Mouse (Mus musculus) G1E (cell line): ENCODE results near the gene Gm49358. TPM values are rescaled to one million over a fixed set of nuclear protein-coding genes. Genes with fewer than 3 reads are reported as not detected.

ENCODE experiments used
- ATAC-seq: 2 replicates; pipeline ENCODE4 v1.8.0; 2016; ENCODE audit warnings: mild to moderate bottlenecking; ENCODE audit not compliant: insufficient number of reproducible peaks, poor library complexity, low FRiP score, severe bottlenecking; ENCODE audit errors: extremely low read depth
- DNase-seq: peaks from one replicate; pipeline ENCODE4 v3.0.0; 2012; ENCODE audit warnings: low spot score
- H3K27me3 ChIP-seq: 2 replicates; pipeline ENCODE4 v1.6.1; 2012; ENCODE audit warnings: mild to moderate bottlenecking, low read length, inconsistent platforms; ENCODE audit not compliant: insufficient read depth
- H3K36me3 ChIP-seq: replicated peaks from 2 replicates; pipeline ENCODE3; 2012; ENCODE audit warnings: mild to moderate bottlenecking, inconsistent platforms
- H3K4me1 ChIP-seq: 2 replicates; pipeline ENCODE4 v1.6.1; 2012; ENCODE audit warnings: low read depth, low read length, inconsistent platforms, mixed read lengths; ENCODE audit not compliant: insufficient read depth
- H3K4me3 ChIP-seq: 2 replicates; pipeline ENCODE4 v1.5.1; 2012; ENCODE audit warnings: low read depth, mild to moderate bottlenecking, inconsistent platforms, low read length, moderate library complexity, mixed read lengths
- H3K9me3 ChIP-seq: replicated peaks from 2 replicates; pipeline ENCODE4 v1.6.1; 2012; ENCODE audit warnings: inconsistent platforms
- CTCF ChIP-seq: IDR thresholded peaks from 2 replicates; pipeline ENCODE4 v1.5.1; 2012; ENCODE audit warnings: low read depth, low read length, inconsistent platforms, mixed read lengths
- GATA1 ChIP-seq: IDR thresholded peaks from 2 replicates; pipeline ENCODE4 v1.6.1; 2012; ENCODE audit warnings: borderline replicate concordance, low read length, inconsistent platforms, mixed read lengths
- GATA2 ChIP-seq: IDR thresholded peaks from 2 replicates; pipeline ENCODE4 v1.6.1; 2012; ENCODE audit warnings: low read depth, low read length, inconsistent platforms, borderline replicate concordance
- POLR2AphosphoS5 ChIP-seq: IDR thresholded peaks from 2 replicates; pipeline ENCODE4 v1.6.1; 2012; ENCODE audit warnings: low read depth, low read length, inconsistent platforms; ENCODE audit not compliant: insufficient replicate concordance
- TAL1 ChIP-seq: conservative IDR thresholded peaks from 2 replicates; pipeline ENCODE4 v1.6.1; 2012; ENCODE audit warnings: low read depth, low read length, inconsistent platforms, mixed read lengths
- polyA plus RNA-seq: library from polyadenylated mRNA; stranded (reverse); fragments of >175 nt; gene quantifications from 2 replicates; pipeline ENCODE4 v1.2.3, GENCODE M21; 2012
- total RNA-seq, 2 experiments: library from RNA; stranded (forward) in 1 of 2; stranded (reverse) in 1 of 2; fragments of 200-1000 nt in 1 of 2; fragments of >200 nt in 1 of 2; fragmentation: Nextera tagmentation in 1 of 2; gene quantifications; 2 replicates each; pipeline ENCODE4 v1.2.3; 2014 to 2017

The Gm49358 gene
- total and polyA plus RNA-seq, 3 experiments = not detected

- H3K27me3 ChIP-seq = no peaks in the 10 kb centered on the region
- H3K4me1 ChIP-seq = peaks cover 2% of the 10 kb centered on the region; the same call in 1 of the 2 replicates
- H3K36me3 ChIP-seq = peaks cover 91% of the 10 kb centered on the region
- TF ChIP-seq POLR2AphosphoS5 (no peak), GATA2 (no peak), CTCF (no peak), TAL1 (no peak), GATA1 (no peak)
- no peak overlapping the region for H3K4me3 ChIP-seq
- ATAC-seq (no peak), DNase-seq (no peak)
- no peaks in the 10 kb centered on the region for H3K9me3 ChIP-seq
Measured at GRCm38 (mm10) chr10:86808013-86808758, 44.4 kb downstream of the Gm49358 start.

- DNase-seq (no peak), ATAC-seq (no peak)
- peaks cover 2% of the 10 kb centered on the region; the same call in 1 of the 2 replicates for H3K4me1 ChIP-seq
- H3K4me3 ChIP-seq = no peak overlapping the region
- H3K27me3 ChIP-seq = no peaks in the 10 kb centered on the region
- peaks cover 97% of the 10 kb centered on the region for H3K36me3 ChIP-seq
- no peaks in the 10 kb centered on the region for H3K9me3 ChIP-seq
- no peak for TF ChIP-seq GATA1
- TF ChIP-seq POLR2AphosphoS5 = no peak
- TF ChIP-seq TAL1 = no peak
- no peak for TF ChIP-seq GATA2
- no peak for TF ChIP-seq CTCF
Measured at GRCm38 (mm10) chr10:86810000-86810399, 46.2 kb downstream of the Gm49358 start.

- Histone ChIP-seq H3K9me3 (no peaks in the 10 kb centered on the region), H3K36me3 (peaks cover 98% of the 10 kb centered on the region), H3K27me3 (no peaks in the 10 kb centered on the region), H3K4me1 (peaks cover 4% of the 10 kb centered on the region; the same call in 1 of the 2 replicates), H3K4me3 (no peak overlapping the region)
- ATAC-seq (no peak), DNase-seq (no peak)
- TF ChIP-seq GATA1 (no peak), TAL1 (no peak), CTCF (no peak), GATA2 (no peak), POLR2AphosphoS5 (no peak)
Measured at GRCm38 (mm10) chr10:86810612-86811011, 46.8 kb downstream of the Gm49358 start.

- no peak overlapping the region for H3K4me3 ChIP-seq
- TF ChIP-seq GATA1 = no peak
- TF ChIP-seq GATA2 = no peak
- no peak for TF ChIP-seq POLR2AphosphoS5
- no peak for TF ChIP-seq CTCF
- TF ChIP-seq TAL1 = no peak
- H3K27me3 ChIP-seq = no peaks in the 10 kb centered on the region
- no peak for ATAC-seq
- DNase-seq = no peak
- peaks cover 13% of the 10 kb centered on the region for H3K4me1 ChIP-seq
- peaks cover 94% of the 10 kb centered on the region for H3K36me3 ChIP-seq
- H3K9me3 ChIP-seq = no peaks in the 10 kb centered on the region
Measured at GRCm38 (mm10) chr10:86814292-86815131, 50.7 kb downstream of the Gm49358 start.

GRCm38 (mm10) chr10:86815133-86815532, 51.4 kb downstream of the Gm49358 start:
- H3K4me1 ChIP-seq = peaks cover 13% of the 10 kb centered on the region
- peaks cover 94% of the 10 kb centered on the region for H3K36me3 ChIP-seq

GRCm38 (mm10) chr10:86819649-86820165, 55.9 kb downstream of the Gm49358 start:
- Histone ChIP-seq H3K9me3 (no peaks in the 10 kb centered on the region), H3K27me3 (no peaks in the 10 kb centered on the region), H3K36me3 (peaks cover 94% of the 10 kb centered on the region), H3K4me3 (no peak overlapping the region), H3K4me1 (peaks cover 13% of the 10 kb centered on the region)
- TF ChIP-seq TAL1 = no peak
- no peak for TF ChIP-seq CTCF
- no peak for TF ChIP-seq GATA2
- no peak for TF ChIP-seq GATA1
- no peak for TF ChIP-seq POLR2AphosphoS5
- ATAC-seq = no peak
- DNase-seq = no peak

More at GRCm38 (mm10) chr10:86815133-86815532, 51.4 kb downstream of the Gm49358 start:
- H3K9me3 ChIP-seq = no peaks in the 10 kb centered on the region
- no peak for ATAC-seq
- no peaks in the 10 kb centered on the region for H3K27me3 ChIP-seq
- no peak for DNase-seq
- TF ChIP-seq POLR2AphosphoS5 = no peak
- TF ChIP-seq TAL1 = no peak
- TF ChIP-seq CTCF = no peak
- no peak for TF ChIP-seq GATA2
- no peak for TF ChIP-seq GATA1
- no peak overlapping the region for H3K4me3 ChIP-seq
